In the genomic region with DNA sequence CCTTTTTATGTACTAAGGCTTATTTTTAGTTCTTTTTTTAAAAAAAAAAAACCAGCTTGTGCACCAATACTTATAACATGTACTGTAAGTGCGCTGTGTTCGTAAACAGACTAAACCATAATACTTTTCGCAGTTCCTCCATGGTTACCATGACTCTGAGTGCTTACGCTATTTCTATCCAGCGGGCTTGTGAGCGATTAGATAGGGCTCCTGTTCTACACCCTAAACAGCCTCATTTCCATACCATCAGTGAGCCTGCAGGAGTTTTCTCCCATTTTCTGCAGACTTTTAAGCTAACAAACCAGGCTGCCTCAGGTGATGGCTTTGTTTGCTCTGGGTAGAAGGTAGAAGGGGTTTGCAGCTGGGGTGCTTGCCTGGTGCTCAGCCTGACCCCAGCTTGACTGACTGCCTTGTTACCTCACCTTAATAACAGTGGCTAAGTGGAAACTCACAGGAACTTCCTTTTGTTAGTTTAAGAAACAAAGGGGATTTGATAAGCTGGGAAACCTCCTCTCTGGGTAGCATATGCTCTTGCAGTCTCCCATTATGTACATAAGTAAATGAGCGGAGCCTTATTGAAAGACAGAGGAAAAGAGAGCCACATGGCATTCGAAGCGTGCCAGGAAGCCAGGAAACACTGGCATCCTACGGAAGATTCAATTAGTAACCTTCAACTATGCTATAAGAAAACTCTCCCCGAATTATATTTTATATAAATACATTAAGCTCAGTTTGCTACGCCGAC, we compare ENCODE assay signal across 10 mouse cellular contexts.
DNase-seq lines count a peak whose midpoint lies in the region; ATAC-seq and TF ChIP-seq lines count a peak whose summit lies in the region.
"Had no signal": no experiment of that assay in that cellular context is flagged by ENCODE, and none has a peak within 500 bp of the region (broad histone marks: within the 10 kb centered on the region; RNA-seq: fewer than 3 reads in every experiment).

No protein-coding gene starts in this region.

- H3K4me2 ChIP-seq in heart, embryonic 11.5 days = peak overlapping the region; percentile 27
- H3K4me2 ChIP-seq in lung, postnatal 0 days (replicated peaks; ENCODE audit: low read depth, low read length) = peak overlapping the region; percentile 18; the same call in 1 of the 2 replicates
- H3K4me2 ChIP-seq in hindbrain, embryonic 15.5 days = 0 out of 2 replicates have a peak overlapping the region, but pooled peaks have one; percentile 15
- no peak overlapping the region for H3K4me2 ChIP-seq in neural tube, embryonic 15.5 days
- H3K4me2 ChIP-seq: limb, embryonic 15.5 days had no signal

- no peak for TF ChIP-seq POLR2A in lung, adult 2 months (IDR thresholded peaks at IDR 0.05; ENCODE audit: borderline replicate concordance, extremely low read depth, low read depth, low read length)

- TF ChIP-seq EP300 in lung, postnatal 0 days (IDR thresholded peaks at IDR 0.05) = no peak

- ATAC-seq in heart, embryonic 11.5 days (replicated peaks; ENCODE audit: insufficient number of reproducible peaks, low FRiP score, low TSS enrichment) = no peak
- no peak for ATAC-seq in lung, postnatal 0 days
- no peak for ATAC-seq in hindbrain, embryonic 15.5 days (ENCODE audit: low FRiP score, low read depth)
- no peak for ATAC-seq in neural tube, embryonic 15.5 days (ENCODE audit: low FRiP score)
- ATAC-seq: inflammation-experienced regulatory T-cells, adult 6 months had no signal

- peaks cover 42% of the 10 kb centered on the region for H3K4me1 ChIP-seq in heart, embryonic 11.5 days (ENCODE audit: control insufficient read depth, insufficient read depth, low read length)
- H3K4me1 ChIP-seq in lung, postnatal 0 days (ENCODE audit: insufficient read depth, low read depth, low read length) = peaks cover 6% of the 10 kb centered on the region; the same call in 1 of the 2 replicates
- H3K4me1 ChIP-seq in lung, adult 2 months (ENCODE audit: control insufficient read depth, insufficient read depth, low read length) = peaks cover 3% of the 10 kb centered on the region
- H3K4me1 ChIP-seq in hindbrain, embryonic 15.5 days (replicated peaks) = peaks cover 42% of the 10 kb centered on the region
- peaks cover 40% of the 10 kb centered on the region for H3K4me1 ChIP-seq in neural tube, embryonic 15.5 days

- intact Hi-C loops in heart, postnatal 10 days (cut with DNase I) = no loop called here

- 50% methylated on average over 13 of the region's 13 CpGs for WGBS in heart, embryonic 11.5 days (ENCODE audit: insufficient replicate concordance)
- WGBS in lung, postnatal 0 days = 45% methylated on average over 13 of the region's 13 CpGs
- 52% methylated on average over 13 of the region's 13 CpGs for WGBS in lung, adult 2 months
- 48% methylated on average over 13 of the region's 13 CpGs for WGBS in hindbrain, embryonic 15.5 days
- 59% methylated on average over 13 of the region's 13 CpGs for WGBS in neural tube, embryonic 15.5 days

- no peaks in the 10 kb centered on the region for H3K36me3 ChIP-seq in heart, embryonic 11.5 days (ENCODE audit: control insufficient read depth, insufficient read depth, low read length)
- no peaks in the 10 kb centered on the region for H3K36me3 ChIP-seq in lung, postnatal 0 days (ENCODE audit: insufficient read depth, low read length)
- H3K36me3 ChIP-seq in hindbrain, embryonic 15.5 days = no peaks in the 10 kb centered on the region
- no peaks in the 10 kb centered on the region for H3K36me3 ChIP-seq in neural tube, embryonic 15.5 days
- H3K36me3 ChIP-seq: limb, embryonic 15.5 days had no signal

- no peaks in the 10 kb centered on the region for H3K27me3 ChIP-seq in heart, embryonic 11.5 days (ENCODE audit: control insufficient read depth, insufficient read depth, low read length)
- no peaks in the 10 kb centered on the region for H3K27me3 ChIP-seq in lung, postnatal 0 days (replicated peaks; ENCODE audit: insufficient read depth, low read length)
- H3K27me3 ChIP-seq in hindbrain, embryonic 15.5 days = no peaks in the 10 kb centered on the region
- H3K27me3 ChIP-seq in neural tube, embryonic 15.5 days (replicated peaks) = no peaks in the 10 kb centered on the region
- H3K27me3 ChIP-seq: limb, embryonic 15.5 days had no signal

- no peak for TF ChIP-seq CTCF in lung, postnatal 0 days (IDR thresholded peaks at IDR 0.05)
- no peak for TF ChIP-seq CTCF in lung, adult 2 months (IDR thresholded peaks at IDR 0.05; ENCODE audit: insufficient read depth, low read length)

- H3K9me3 ChIP-seq in heart, embryonic 11.5 days (replicated peaks; ENCODE audit: control insufficient read depth, low read length) = no peaks in the 10 kb centered on the region
- no peaks in the 10 kb centered on the region for H3K9me3 ChIP-seq in lung, postnatal 0 days (ENCODE audit: low read length)
- H3K9me3 ChIP-seq in hindbrain, embryonic 15.5 days = no peaks in the 10 kb centered on the region
- no peaks in the 10 kb centered on the region for H3K9me3 ChIP-seq in neural tube, embryonic 15.5 days (replicated peaks)
- H3K9me3 ChIP-seq: limb, embryonic 15.5 days had no signal

- no peak for DNase-seq in heart, postnatal 10 days
- DNase-seq in lung, postnatal 0 days (ENCODE audit: low spot score) = peak; percentile 33
- DNase-seq in lung, adult 2 months = no peak
- no peak for DNase-seq in thymus, postnatal 4 days
- DNase-seq in spleen, postnatal 14 days (ENCODE audit: low spot score in 2 of 2) = no peak

- no peak overlapping the region for H3K9ac ChIP-seq in heart, embryonic 11.5 days (ENCODE audit: low read depth, low read length)
- H3K9ac ChIP-seq in lung, postnatal 0 days (replicated peaks; ENCODE audit: low read depth) = no peak overlapping the region
- H3K9ac ChIP-seq in hindbrain, embryonic 15.5 days = no peak overlapping the region
- no peak overlapping the region; the same call in 1 of the 2 replicates for H3K9ac ChIP-seq in neural tube, embryonic 15.5 days (replicated peaks)
- H3K9ac ChIP-seq: limb, embryonic 15.5 days had no signal

- H3K4me3 ChIP-seq in heart, embryonic 11.5 days (ENCODE audit: low read depth, low read length) = no peak overlapping the region
- H3K4me3 ChIP-seq in lung, postnatal 0 days (ENCODE audit: low read depth, low read length) = no peak overlapping the region
- H3K4me3 ChIP-seq in lung, adult 2 months (replicated peaks; ENCODE audit: extremely low read depth, low read depth, low read length) = no peak overlapping the region
- no peak overlapping the region for H3K4me3 ChIP-seq in hindbrain, embryonic 15.5 days
- H3K4me3 ChIP-seq in neural tube, embryonic 15.5 days (replicated peaks) = no peak overlapping the region
- H3K4me3 ChIP-seq: limb, embryonic 15.5 days had no signal

- 0 out of 2 replicates have a peak overlapping the region, but pooled peaks have one; percentile 51 for H3K27ac ChIP-seq in heart, embryonic 11.5 days (ENCODE audit: low read depth, low read length)
- no peak overlapping the region for H3K27ac ChIP-seq in lung, postnatal 0 days (ENCODE audit: low read length)
- peak overlapping the region; percentile 58 for H3K27ac ChIP-seq in hindbrain, embryonic 15.5 days (replicated peaks)
- 0 out of 2 replicates have a peak overlapping the region, but pooled peaks have one; percentile 28 for H3K27ac ChIP-seq in neural tube, embryonic 15.5 days (replicated peaks)
- H3K27ac ChIP-seq: limb, embryonic 15.5 days had no signal
